Mouse (Mus musculus) telencephalon, adult 2 months (tissue): ENCODE measurements around the gene Aldh18a1.
A peak's percentile ranks its signal among the peaks of the same experiment; 100 is the strongest.
"Not testable (repeated sequence)": the region's sequence is repeated elsewhere in the genome, so short reads cannot be mapped to it uniquely, and the experiment has no call there.

ENCODE experiments used
- DNase-seq: peaks from one replicate; pipeline ENCODE4 v3.0.0-alpha.2; 2011; ENCODE audit warnings: low read depth, low spot score

Aldh18a1 gene

DNA sequence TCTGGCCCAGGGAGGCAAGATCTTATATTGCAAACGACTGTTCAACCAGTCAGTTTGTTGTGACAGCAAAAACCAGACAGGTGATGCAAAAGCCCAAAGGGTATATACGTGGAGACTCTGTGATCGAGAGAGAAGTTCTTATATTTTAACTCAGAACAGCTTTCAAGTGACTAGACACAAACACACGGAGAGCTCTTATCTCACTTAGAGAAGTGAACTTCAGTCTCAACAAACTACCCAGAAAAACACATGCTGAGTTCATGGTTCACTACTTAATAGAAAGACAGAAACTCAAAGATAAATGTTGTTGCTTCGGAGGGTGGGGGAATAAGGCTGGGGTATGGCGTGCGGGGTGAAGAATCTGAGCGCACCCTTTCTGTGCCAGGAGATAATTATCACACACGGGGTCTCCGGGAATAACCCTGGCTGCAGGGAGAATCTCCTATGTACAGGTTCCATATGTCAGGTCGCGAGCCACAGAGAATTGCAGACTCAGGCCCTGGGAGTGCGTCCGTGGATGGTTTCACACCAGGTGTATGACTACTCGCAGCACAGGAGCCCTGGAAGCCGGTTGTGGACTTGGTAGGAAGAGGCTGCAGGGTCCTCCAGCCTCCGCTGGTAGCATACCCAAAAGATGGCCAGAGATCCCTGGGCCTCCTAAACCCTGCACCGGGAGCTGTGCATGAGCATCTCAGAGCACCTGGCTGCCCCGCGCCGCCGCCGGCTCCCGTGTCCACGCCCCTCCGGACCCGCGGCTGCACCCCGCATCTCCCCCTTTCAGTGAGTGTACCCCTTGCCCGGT is 571 bp downstream of the Aldh18a1 start:
- DNase-seq = peak; percentile 8

DNA sequence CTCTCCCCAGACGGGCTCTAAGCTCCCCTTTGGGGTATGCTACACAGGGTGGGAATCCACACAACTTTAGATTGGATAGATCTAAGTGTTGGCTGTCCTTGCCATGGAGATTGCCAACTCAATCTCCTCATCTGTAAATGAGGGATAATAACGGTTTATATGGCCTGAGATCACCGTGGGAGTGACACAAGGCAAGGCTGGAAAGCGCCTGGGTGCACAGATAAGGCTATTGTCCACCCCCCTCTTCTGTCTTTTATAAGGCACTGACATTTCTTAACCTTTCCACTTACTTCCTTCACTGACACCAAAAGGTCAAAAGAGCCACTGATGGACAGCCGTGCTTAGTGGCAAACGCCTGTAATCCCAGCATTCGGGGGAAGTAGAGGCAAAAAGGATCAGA is 1.4 kb downstream of the Aldh18a1 start:
- no peak for DNase-seq

DNA sequence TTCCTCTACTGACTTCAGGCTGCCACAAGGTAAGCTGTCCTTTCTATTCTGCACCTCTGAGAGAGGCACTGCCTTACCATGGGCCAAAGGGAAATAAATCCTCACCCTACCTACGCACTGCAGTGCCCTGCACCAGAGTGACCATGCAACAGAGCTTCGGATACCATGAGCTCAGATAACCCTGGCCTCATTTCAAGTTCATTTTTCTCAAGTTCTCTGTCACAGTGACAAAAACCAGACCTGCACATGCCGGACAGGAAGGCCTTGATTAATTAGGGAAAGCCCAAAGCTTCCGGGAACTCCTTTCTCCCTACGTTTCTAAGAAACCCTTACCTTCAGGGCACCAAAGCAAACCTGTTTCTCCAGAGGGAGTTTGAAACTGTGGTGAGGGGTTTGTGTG is 6.6 kb downstream of the Aldh18a1 start:
- DNase-seq = no peak

DNA sequence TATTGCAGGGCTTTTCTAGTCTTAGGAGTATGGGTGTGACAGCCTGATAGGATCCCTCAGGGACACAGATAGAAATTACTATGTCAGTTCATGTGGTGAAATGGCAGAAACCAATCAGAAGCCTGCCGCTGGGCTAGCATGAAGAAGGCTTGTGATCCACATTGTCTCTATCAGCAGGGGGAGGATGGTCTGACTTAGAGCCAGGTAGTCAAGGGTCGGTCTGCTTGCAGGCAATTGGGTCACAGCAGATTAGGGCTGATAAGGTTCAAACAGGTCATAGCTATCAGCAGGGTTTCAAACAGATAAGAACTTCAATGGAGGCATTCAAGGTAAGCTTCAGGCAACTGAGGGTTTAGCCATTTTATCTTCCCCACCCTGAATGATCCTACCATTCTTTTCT is 7.4 kb downstream of the Aldh18a1 start:
- no peak for DNase-seq

DNA sequence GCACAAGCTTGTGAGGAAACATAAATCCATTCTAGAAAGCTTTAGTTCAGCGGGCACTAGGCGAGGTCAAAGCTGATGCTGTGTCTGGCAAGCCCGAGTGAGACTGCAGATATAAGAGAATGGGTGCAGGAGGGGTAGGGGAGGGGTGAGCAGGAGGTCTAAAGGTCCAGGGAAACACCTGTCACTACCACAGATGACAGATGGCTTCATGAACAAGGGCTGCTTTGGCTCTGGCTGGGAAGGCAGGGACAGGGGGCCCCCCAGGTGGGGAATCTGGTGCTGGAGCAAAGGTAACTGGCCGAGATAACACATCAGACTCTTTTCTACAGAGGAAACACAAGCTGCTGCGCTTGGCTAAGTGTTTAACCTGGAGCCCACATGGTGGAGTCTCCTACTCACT is 12.8 kb downstream of the Aldh18a1 start:
- DNase-seq = no peak

DNA sequence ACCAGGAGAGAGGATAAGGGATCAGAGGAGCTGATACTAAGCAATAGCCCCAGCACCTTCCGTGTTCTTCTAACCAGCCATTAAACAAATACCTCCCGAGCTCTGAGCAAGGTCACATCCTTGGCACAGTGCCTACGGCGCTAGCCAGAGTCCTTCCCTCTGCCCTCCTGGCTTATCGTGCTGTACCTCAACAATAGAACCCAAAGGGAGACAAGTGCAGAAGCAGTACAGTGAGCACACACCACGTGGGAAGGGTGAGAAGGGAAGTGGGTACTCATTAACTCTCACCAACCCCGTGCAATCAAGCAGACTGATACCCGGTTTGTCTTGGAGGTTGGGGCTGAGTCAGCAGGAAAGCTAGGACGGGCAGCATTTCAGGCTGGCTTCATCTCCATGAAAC is 17.5 kb downstream of the Aldh18a1 start:
- no peak for DNase-seq

DNA sequence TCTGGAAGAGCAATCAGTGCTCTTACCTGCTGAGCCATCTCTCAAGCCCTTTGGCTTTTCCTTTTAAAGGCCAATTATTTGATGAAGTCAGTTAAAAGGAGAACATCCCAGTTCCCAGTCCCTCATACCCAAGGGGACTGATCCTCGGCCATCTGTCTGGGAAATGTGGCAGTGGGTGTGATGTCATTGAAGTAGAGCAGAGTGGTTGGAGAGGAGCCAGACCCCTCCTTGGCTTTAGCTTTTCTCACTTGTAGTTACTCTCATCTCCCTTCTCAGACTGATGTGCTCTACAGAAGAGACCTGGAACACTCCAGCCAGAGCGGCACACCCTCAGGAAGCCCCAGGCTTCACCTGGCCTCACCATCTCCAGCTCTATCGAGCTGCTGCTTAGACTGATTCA is 20.6 kb downstream of the Aldh18a1 start:
- DNase-seq = no peak

DNA sequence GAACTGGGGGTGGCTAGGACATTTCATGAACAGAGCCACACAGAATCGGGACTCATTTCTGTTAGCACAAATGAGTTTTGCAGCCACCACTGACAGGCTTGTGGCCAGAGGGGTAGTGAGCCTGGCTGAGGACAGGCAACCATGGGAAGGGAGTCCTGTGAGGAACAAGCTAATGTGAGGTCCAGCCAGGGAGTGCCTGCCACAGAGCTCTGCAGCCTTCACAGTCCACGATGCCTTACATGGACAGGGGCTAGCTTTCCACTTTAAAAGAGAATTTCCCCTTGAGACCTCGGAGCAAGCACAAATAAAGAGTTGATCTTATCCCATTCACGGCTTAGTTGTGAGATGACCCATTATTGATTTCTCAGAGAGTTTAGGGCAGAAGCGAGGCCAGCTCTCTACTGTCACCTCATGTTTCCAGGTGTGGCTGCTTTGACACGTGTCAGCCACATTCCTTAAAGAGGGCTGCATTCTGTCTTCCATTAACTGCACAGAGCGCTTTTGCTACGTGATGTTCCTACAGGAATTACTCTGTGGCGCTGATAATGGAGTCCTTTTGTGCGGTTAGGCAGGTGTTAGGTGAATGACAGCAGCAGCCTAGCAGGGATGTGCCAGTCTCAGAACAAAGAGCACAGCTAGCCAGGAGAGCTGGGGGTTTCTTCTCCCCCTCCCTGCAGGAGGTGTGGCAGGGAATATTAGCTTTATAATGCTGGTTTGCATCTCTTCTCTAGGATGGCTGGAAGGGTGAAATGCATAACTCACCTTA is 24.2 kb downstream of the Aldh18a1 start:
- no peak for DNase-seq

DNA sequence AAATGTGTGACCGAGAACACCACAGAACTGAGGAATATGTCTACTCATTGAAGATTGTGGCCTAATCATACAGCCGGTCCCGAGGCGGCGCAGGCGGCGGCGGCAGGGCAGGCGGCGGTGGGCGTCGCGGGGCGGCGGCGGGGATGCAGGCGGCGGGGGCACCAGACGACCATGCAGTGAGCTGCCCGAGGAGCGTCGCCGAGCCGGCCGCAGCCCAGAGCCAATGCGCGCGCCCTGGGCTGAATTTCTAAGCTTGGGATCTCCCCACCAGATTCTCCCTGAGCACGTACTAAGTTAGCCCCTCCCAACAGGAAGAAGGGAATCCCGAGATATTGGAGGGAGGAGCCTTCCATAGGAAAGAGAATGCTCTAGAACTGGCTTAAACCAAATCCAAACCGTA is 26.7 kb downstream of the Aldh18a1 start:
- DNase-seq = not testable (repeated sequence)

DNA sequence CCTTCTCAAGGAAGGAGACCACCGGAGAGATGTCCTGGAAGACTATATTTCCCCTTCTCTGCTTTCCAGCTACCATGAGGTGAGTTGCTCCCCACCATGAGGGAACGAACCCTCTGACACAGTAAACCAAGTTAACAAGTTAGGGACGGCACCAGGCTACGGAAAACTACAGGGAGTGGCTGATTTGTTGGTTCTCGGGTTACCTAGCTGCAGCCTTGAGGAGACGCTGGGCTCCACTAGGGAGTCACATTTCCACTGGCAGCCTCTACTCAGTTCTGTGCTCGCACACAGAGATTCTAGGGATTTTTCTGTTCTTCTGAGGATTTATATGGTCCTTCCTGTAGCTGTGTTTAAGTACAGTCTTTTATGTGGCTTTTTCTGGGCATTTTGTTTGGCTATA is 32.2 kb downstream of the Aldh18a1 start:
- no peak for DNase-seq

DNA sequence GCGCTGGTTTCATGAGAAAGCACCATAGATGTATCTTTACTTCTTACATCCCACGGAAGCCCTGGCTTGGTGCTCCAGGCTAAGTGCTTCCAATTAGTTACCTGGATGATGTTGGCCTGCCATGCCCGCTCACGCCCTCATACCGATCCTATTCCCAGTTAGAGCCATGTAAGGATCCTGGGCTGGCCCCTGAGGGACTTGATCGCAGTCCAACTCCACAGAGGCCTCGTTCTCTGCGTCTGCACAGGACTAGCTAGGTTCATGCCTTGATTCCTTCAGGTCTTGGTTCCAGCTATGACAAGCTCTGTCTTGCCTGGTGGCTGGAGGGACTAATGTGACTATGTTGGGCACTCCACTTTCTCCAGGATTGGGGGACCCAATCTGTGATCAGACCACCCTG is 33.1 kb downstream of the Aldh18a1 start:
- no peak for DNase-seq

DNA sequence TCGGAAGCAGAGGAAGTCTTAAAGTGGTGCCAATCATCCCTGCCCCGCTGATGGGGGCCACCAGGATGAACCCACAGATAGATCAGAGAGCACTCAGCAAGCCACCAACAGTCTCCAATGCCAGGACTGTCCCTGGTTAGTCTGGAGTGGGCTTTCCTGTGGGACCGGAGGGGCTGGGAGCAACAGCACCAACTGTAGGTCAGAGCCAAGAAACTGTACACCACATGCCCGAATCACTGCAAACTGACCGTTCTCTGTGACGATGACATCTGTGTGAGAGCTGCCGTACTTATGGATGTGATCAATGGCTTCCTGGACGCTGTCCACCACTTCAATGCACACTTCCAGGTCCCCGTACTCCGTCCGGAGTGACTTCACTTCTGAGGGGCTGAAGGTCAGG is 33.9 kb downstream of the Aldh18a1 start:
- no peak for DNase-seq

DNA sequence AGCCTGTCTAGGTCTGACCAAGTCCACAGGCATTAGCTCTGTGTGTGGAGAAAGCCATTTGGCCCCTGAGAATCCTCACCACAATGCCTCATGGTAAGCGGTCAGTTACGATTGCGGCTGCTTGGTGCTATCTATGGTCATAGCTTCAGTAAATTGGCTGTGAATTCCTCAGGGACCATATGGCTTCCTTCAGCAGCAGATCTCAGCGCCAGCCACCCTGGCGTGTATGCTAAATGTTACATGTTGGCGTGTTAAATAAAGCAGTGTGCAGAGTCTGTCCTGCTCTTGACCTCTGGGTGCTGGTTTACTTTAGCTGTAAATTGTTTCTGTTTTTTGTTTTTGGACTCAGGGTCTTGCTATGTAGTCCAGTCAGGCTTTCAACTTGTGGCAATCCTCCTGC is 34.4 kb downstream of the Aldh18a1 start:
- DNase-seq = peak; percentile 32

DNA sequence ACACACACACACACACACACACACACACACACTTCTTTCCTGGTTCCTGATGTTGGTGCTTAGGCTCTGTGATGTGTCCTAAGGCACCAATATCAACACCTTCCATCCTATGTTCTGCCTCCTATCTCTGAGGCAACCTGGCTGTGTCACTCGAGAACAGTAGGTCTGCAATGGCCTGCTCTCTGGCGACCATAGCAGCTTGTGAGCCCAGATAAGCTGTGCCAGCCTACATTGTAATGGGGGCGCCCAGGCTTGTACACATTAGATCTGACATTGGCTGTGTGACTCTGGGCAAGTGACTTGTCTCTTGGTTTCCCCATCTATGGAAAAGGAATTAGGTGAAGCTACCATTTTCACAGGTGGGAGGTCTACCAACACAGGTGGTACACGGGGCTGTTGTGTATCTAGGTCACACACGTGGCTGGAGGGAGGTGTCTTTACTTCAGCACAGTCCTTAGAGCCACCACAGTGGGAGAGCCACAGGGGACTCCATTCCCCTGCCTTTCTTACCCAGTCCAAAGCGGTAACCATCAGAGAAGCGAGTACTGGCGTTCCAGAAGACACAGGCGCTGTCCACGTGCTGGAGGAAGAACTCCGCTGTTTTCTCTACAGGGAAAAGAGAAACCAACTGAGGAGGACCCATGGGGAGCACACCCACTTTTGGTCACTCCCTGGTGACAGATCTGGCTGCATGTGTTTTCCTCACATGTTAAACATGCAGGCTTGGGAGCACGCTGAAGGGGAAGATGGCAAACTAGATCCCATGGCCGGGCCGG is 35.1 kb downstream of the Aldh18a1 start:
- DNase-seq = no peak

DNA sequence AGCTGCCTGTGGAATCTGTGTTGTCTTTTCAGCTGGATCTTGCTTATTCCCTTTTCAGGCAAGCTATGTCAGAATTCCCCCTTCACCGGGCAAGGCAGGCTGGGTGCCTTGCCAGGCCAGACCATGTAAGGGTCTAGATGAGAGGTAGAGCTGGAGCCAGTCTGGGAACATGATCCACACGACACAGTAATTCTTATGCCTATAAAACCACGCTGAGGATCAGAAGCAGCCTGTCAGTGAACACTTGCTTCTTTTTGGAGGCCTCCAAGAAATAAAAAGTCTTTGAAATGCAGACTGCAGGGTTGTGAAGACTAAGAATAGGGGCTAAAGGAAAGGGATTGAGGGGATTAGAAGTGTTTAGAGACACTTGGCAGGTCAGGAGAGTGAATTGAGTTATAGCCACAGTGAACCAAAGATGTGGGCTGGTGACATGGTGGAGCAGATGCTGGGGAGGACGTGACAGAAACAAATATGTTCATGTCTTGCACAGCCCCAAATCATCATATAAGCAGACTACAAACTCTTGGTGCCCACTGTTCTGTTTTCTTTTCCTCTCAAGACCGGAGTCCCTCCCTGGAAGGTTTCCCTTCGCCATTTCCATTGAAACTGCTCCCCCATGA is 38.6 kb downstream of the Aldh18a1 start:
- no peak for DNase-seq

DNA sequence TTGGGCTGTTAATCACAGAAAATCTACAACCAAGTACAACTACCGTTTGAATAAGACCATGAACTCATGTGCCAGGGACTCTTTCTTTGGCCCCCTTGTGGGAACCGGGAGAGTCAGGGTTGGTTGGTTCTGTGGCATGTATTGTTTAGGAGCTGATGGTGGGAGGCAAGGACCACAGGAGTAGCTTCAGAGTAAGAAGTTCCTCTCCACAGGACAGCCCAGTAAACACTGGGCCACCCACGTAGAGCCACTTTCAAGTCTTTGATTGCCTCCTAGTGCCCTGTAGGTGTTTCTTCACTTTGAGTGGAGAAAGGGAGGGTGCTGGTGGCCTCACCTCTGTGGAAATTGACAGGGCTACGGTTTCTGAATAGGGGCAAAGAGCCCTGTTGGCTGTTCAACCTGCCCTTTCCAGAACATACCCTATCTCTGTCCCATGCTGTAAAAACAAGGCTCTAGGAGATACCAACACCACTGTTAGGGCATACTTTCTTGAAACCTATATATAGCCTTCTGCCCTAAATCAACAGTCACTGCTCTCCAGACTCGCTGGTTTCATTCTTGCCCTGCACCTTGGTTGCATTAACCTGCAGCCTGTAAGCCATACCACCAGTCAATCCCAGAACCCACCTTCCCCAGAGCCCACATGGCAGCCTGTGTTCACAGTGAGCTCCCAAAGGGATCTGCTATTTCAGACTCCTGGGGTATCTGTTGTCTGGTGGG is 39.3 kb downstream of the Aldh18a1 start:
- DNase-seq = no peak

DNA sequence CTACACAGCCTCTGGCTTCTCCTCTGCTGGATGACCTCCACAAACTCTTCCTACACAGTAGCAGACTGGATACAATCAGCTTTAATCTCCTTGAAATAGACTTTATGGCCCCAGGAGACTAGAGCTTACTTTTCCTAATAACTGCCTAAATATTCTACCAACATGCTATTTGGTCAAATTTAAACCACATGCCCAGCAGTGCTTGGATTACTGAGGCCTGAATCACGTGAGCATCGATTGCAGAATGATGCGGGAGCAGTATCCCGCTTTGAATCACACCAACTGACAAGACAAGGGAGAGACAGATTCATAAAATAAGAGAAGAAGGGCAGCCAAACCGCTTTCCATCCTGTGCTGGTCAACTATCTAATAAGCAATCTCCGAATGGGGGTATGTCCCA is 39.9 kb downstream of the Aldh18a1 start:
- no peak for DNase-seq

DNA sequence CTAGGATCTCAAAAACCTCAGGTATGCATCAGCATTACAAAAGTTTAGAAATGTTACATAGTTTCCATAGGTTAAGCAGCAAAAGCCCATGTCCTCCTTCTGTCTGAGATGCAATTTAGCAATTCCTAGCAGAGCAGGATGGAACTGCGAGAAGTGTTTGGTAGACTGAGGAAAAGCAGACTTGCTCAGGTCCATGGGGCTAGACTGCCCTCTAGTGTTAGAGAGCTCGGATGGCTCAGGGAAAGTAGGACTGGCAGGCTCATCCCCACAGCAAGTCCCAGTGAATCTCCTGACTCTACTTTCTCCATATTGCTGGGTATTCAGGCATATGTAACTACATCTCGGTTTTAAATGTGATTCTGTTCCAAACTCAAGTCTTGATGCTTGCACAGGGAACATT is 43.4 kb downstream of the Aldh18a1 start:
- peak; percentile 64 for DNase-seq

DNA sequence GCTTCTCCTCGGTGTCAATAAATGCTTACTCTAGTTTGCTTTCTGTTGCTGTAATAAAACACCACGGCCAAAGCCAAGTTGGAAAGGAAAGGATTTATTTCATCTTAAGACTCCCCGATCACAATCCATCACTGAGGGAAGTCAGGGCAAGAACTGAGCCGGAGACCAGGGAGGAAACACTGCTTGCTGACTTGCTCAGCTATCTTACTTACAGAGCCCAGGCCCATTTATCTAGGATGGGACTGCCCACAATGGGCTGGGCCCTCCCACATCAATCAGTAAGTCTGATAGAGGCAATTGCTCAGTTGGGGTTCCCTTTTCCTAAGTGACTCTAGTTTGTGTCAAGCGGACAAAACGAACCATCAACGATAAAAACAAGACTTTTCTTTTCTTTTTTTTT is 45.5 kb downstream of the Aldh18a1 start:
- DNase-seq = no peak

DNA sequence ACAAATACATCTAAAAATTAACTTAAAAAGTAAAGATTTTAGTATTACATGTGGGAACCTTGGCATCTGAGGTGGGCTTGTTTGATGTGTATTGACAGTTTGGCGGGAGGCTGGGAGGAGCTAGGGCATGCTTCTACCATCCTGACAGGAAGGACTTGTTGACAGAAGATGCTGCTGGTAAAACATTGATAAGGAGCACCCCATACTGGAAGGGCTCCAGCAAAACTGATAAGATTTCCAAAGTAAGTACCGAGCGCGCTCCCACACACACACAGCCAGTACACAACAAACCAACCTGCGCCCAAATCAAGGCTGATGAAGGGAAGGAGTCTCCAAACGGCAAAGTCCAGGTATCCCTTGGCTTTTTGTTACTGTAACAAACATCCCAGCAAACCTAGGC is 51.7 kb downstream of the Aldh18a1 start:
- DNase-seq = no peak

DNA sequence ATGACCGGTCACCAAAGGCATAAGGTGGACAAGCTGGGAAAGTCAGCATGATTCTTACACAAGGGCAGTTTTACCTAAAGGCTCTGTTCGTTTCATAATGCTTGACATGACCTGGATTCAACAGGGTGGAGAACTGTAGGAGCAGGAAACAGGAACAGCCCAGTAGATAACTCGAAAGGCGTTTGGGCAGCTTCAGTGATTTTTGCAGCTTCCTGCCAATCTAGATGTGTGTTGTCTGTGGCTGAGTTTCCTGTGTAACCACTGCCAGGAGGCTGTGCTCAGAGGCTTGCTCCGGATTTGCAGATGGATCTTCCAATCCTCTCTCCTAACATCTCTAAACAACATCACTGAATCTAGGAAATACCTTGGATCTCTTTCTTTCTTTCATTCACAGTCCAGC is 55.7 kb downstream of the Aldh18a1 start:
- DNase-seq = no peak
